Mouse (Mus musculus) G1E (cell line): ENCODE results near the gene Fbxw11. TPM values are rescaled to one million over a fixed set of nuclear protein-coding genes. Genes with fewer than 3 reads are reported as not detected.
A peak's percentile ranks its signal among the peaks of the same experiment; 100 is the strongest.

Experiments
- ATAC-seq: 2 replicates; pipeline ENCODE4 v1.8.0; 2016; ENCODE audit warnings: mild to moderate bottlenecking; ENCODE audit not compliant: insufficient number of reproducible peaks, poor library complexity, low FRiP score, severe bottlenecking; ENCODE audit errors: extremely low read depth
- DNase-seq: peaks from one replicate; pipeline ENCODE4 v3.0.0; 2012; ENCODE audit warnings: low spot score
- H3K27me3 ChIP-seq: 2 replicates; pipeline ENCODE4 v1.6.1; 2012; ENCODE audit warnings: mild to moderate bottlenecking, low read length, inconsistent platforms; ENCODE audit not compliant: insufficient read depth
- H3K36me3 ChIP-seq: replicated peaks from 2 replicates; pipeline ENCODE3; 2012; ENCODE audit warnings: mild to moderate bottlenecking, inconsistent platforms
- H3K4me1 ChIP-seq: 2 replicates; pipeline ENCODE4 v1.6.1; 2012; ENCODE audit warnings: low read depth, low read length, inconsistent platforms, mixed read lengths; ENCODE audit not compliant: insufficient read depth
- H3K4me3 ChIP-seq: 2 replicates; pipeline ENCODE4 v1.5.1; 2012; ENCODE audit warnings: low read depth, mild to moderate bottlenecking, inconsistent platforms, low read length, moderate library complexity, mixed read lengths
- H3K9me3 ChIP-seq: replicated peaks from 2 replicates; pipeline ENCODE4 v1.6.1; 2012; ENCODE audit warnings: inconsistent platforms
- CTCF ChIP-seq: IDR thresholded peaks from 2 replicates; pipeline ENCODE4 v1.5.1; 2012; ENCODE audit warnings: low read depth, low read length, inconsistent platforms, mixed read lengths
- GATA1 ChIP-seq: IDR thresholded peaks from 2 replicates; pipeline ENCODE4 v1.6.1; 2012; ENCODE audit warnings: borderline replicate concordance, low read length, inconsistent platforms, mixed read lengths
- GATA2 ChIP-seq: IDR thresholded peaks from 2 replicates; pipeline ENCODE4 v1.6.1; 2012; ENCODE audit warnings: low read depth, low read length, inconsistent platforms, borderline replicate concordance
- POLR2AphosphoS5 ChIP-seq: IDR thresholded peaks from 2 replicates; pipeline ENCODE4 v1.6.1; 2012; ENCODE audit warnings: low read depth, low read length, inconsistent platforms; ENCODE audit not compliant: insufficient replicate concordance
- TAL1 ChIP-seq: conservative IDR thresholded peaks from 2 replicates; pipeline ENCODE4 v1.6.1; 2012; ENCODE audit warnings: low read depth, low read length, inconsistent platforms, mixed read lengths
- polyA plus RNA-seq: library from polyadenylated mRNA; stranded (reverse); fragments of >175 nt; gene quantifications from 2 replicates; pipeline ENCODE4 v1.2.3, GENCODE M21; 2012
- total RNA-seq, 2 experiments: library from RNA; stranded (forward) in 1 of 2; stranded (reverse) in 1 of 2; fragments of 200-1000 nt in 1 of 2; fragments of >200 nt in 1 of 2; fragmentation: Nextera tagmentation in 1 of 2; gene quantifications; 2 replicates each; pipeline ENCODE4 v1.2.3; 2014 to 2017

Fbxw11 gene
- total and polyA plus RNA-seq, 3 experiments, result 16.9 to 53.7 (median 39.8) TPM

GRCm38 (mm10) chr11:32707481-32707880 lies 65.0 kb downstream of the Fbxw11 start:
- DNase-seq, result no peak
- Histone ChIP-seq H3K9me3 (no peaks in the 10 kb centered on the region), H3K4me1 (peaks cover 6% of the 10 kb centered on the region; the same call in 1 of the 2 replicates), H3K27me3 (no peaks in the 10 kb centered on the region), H3K36me3 (peaks cover 44% of the 10 kb centered on the region), H3K4me3 (no peak overlapping the region)
- TF ChIP-seq GATA2, result no peak
- no peak for TF ChIP-seq TAL1
- no peak for TF ChIP-seq CTCF
- TF ChIP-seq GATA1, result no peak
- no peak for TF ChIP-seq POLR2AphosphoS5
- ATAC-seq, result no peak

- no peak for ATAC-seq
- peaks cover 56% of the 10 kb centered on the region for H3K36me3 ChIP-seq
- no peak for DNase-seq
- no peak overlapping the region for H3K4me3 ChIP-seq
- H3K4me1 ChIP-seq, result peaks cover 6% of the 10 kb centered on the region; the same call in 1 of the 2 replicates
- no peaks in the 10 kb centered on the region for H3K27me3 ChIP-seq
- H3K9me3 ChIP-seq, result no peaks in the 10 kb centered on the region
- TF ChIP-seq POLR2AphosphoS5, result no peak
- no peak for TF ChIP-seq TAL1
- no peak for TF ChIP-seq GATA1
These were observed 66.4 kb downstream of the Fbxw11 start for GRCm38 (mm10) chr11:32708739-32709501.

GRCm38 (mm10) chr11:32709563-32709962 lies 67.0 kb downstream of the Fbxw11 start:
- H3K27me3 ChIP-seq, result no peaks in the 10 kb centered on the region
- H3K36me3 ChIP-seq, result peaks cover 58% of the 10 kb centered on the region
- TF ChIP-seq CTCF (0 out of 2 replicates have a peak, but pooled peaks have one; percentile 23), GATA1 (no peak), GATA2 (no peak), TAL1 (no peak), POLR2AphosphoS5 (no peak)
- ATAC-seq, result no peak
- peak; percentile 20 for DNase-seq
- no peak overlapping the region for H3K4me3 ChIP-seq
- H3K4me1 ChIP-seq, result peaks cover 6% of the 10 kb centered on the region; the same call in 1 of the 2 replicates
- no peaks in the 10 kb centered on the region for H3K9me3 ChIP-seq

- TF ChIP-seq CTCF (0 out of 2 replicates have a peak, but pooled peaks have one; percentile 16), POLR2AphosphoS5 (no peak)
- ATAC-seq, result no peak
- H3K36me3 ChIP-seq, result peaks cover 62% of the 10 kb centered on the region
- no peaks in the 10 kb centered on the region for H3K9me3 ChIP-seq
- H3K27me3 ChIP-seq, result no peaks in the 10 kb centered on the region
- no peak overlapping the region for H3K4me3 ChIP-seq
- peaks cover under 1% of the 10 kb centered on the region; the same call in 1 of the 2 replicates for H3K4me1 ChIP-seq
- DNase-seq, result no peak
These were observed 71.7 kb downstream of the Fbxw11 start for GRCm38 (mm10) chr11:32714230-32714629.

GRCm38 (mm10) chr11:32714896-32715295 lies 72.4 kb downstream of the Fbxw11 start:
- Histone ChIP-seq H3K4me3 (no peak overlapping the region), H3K27me3 (no peaks in the 10 kb centered on the region), H3K4me1 (no peaks in the 10 kb centered on the region), H3K9me3 (no peaks in the 10 kb centered on the region), H3K36me3 (peaks cover 68% of the 10 kb centered on the region)
- TF ChIP-seq GATA2, result no peak
- no peak for TF ChIP-seq CTCF
- no peak for TF ChIP-seq POLR2AphosphoS5
- no peak for TF ChIP-seq GATA1
- no peak for TF ChIP-seq TAL1
- ATAC-seq, result no peak
- DNase-seq, result no peak

- TF ChIP-seq GATA2 (no peak), TAL1 (no peak), GATA1 (no peak), CTCF (no peak), POLR2AphosphoS5 (no peak)
- no peak for DNase-seq
- Histone ChIP-seq H3K4me3 (no peak overlapping the region), H3K4me1 (no peaks in the 10 kb centered on the region), H3K36me3 (peaks cover 71% of the 10 kb centered on the region), H3K9me3 (no peaks in the 10 kb centered on the region), H3K27me3 (no peaks in the 10 kb centered on the region)
- no peak for ATAC-seq
These were observed 73.0 kb downstream of the Fbxw11 start for GRCm38 (mm10) chr11:32715495-32715894.
